Mouse (Mus musculus) heart, postnatal 0 days (tissue): Measurements from ENCODE around the gene Lypd3. TPM values are rescaled to one million over a fixed set of nuclear protein-coding genes. Genes with fewer than 3 reads are reported as not detected.

ENCODE experiments used
- ATAC-seq: fragments of 200-750 bp; cut with Nextera tagmentation; 2 replicates; pipeline ENCODE4 v1.8.0; 2017; ENCODE audit warnings: low read depth, moderate number of reproducible peaks, moderate library complexity; ENCODE audit not compliant: insufficient read depth
- DNase-seq: peaks from one replicate; pipeline ENCODE4 v3.0.0-alpha.2; 2016; ENCODE audit warnings: low spot score
- H3K27ac ChIP-seq: fragments of 300-500 bp; sonication (generic); 2 replicates; pipeline ENCODE4 v1.5.1; 2014; ENCODE audit warnings: low read depth, mild to moderate bottlenecking
- H3K27me3 ChIP-seq: fragments of 300-500 bp; sonication (generic); 2 replicates; pipeline ENCODE4 v1.6.1; 2014; ENCODE audit warnings: low read length, mixed read lengths; ENCODE audit not compliant: control insufficient read depth, insufficient read depth
- H3K36me3 ChIP-seq: fragments of 300-500 bp; sonication (generic); replicated peaks from 2 replicates; pipeline ENCODE4 v1.6.1; 2014; ENCODE audit warnings: low read length, mixed read lengths; ENCODE audit not compliant: control insufficient read depth, insufficient read depth
- H3K4me1 ChIP-seq: fragments of 300-500 bp; sonication (generic); 2 replicates; pipeline ENCODE4 v1.6.1; 2014; ENCODE audit warnings: antibody characterized with exemption; ENCODE audit not compliant: control insufficient read depth, insufficient read depth
- H3K4me2 ChIP-seq: fragments of 300-500 bp; sonication (generic); 2 replicates; pipeline ENCODE4 v1.6.1; 2014; ENCODE audit warnings: low read depth, mild to moderate bottlenecking, low read length, moderate library complexity
- H3K4me3 ChIP-seq: fragments of 300-500 bp; sonication (generic); 2 replicates; pipeline ENCODE4 v1.5.1; 2014; ENCODE audit warnings: low read depth, low read length
- H3K9ac ChIP-seq: fragments of 300-500 bp; sonication (generic); replicated peaks from 2 replicates; pipeline ENCODE4 v1.6.1; 2014; ENCODE audit warnings: low read depth, low read length, mixed read lengths
- H3K9me3 ChIP-seq: fragments of 300-500 bp; sonication (generic); replicated peaks from 2 replicates; pipeline ENCODE4 v1.6.1; 2016; ENCODE audit warnings: low read length; ENCODE audit not compliant: control insufficient read depth
- CTCF ChIP-seq: IDR thresholded peaks from 2 replicates; pipeline ENCODE4 v1.5.1; 2016; ENCODE audit warnings: antibody characterized with exemption, control low read depth, low read depth
- EP300 ChIP-seq: IDR thresholded peaks from 2 replicates; pipeline ENCODE4 v1.6.1; 2016; ENCODE audit warnings: antibody characterized with exemption, low read depth
- WGBS: fragments of 180-500 bp; shearing (Covaris S2); extraction: QIAGEN DNeasy Blood & Tissue Kit; methylation state at CpG from one replicate; pipeline ENCODE4 v1.1.7; 2014; 5-methylcytosine and 5-hydroxymethylcytosine counted together
- polyA plus RNA-seq: library from polyadenylated mRNA; unstranded; fragments of >200 nt; fragmentation: Nextera tagmentation; extraction: Ambion mirVana; gene quantifications from 2 replicates; pipeline ENCODE4 v1.2.1, GENCODE M21; 2015
- total RNA-seq: library from RNA; depleted of rRNA; stranded (reverse); fragments of >200 nt; gene quantifications from 2 replicates; pipeline ENCODE4 v1.2.3, GENCODE M21; 2014; ENCODE audit warnings: low replicate concordance

The Lypd3 gene
- total and polyA plus RNA-seq, 2 experiments from 2014 or later: not detected

GRCm38 (mm10) chr7:24598121-24598520 lies 38.2 kb upstream of the Lypd3 start:
- no peak overlapping the region for H3K9ac ChIP-seq
- no peak for ATAC-seq
- TF ChIP-seq EP300: no peak

GRCm38 (mm10) chr7:24599211-24600067 lies 36.9 kb upstream of the Lypd3 start:
- H3K4me1 ChIP-seq: no peaks in the 10 kb centered on the region
- H3K36me3 ChIP-seq: no peaks in the 10 kb centered on the region; the same call in 1 of the 2 replicates
- H3K9ac ChIP-seq: no peak overlapping the region
- H3K9me3 ChIP-seq: no peaks in the 10 kb centered on the region
- ATAC-seq (no peak), DNase-seq (no peak)
- no peak overlapping the region for H3K4me3 ChIP-seq
- H3K4me2 ChIP-seq: no peak overlapping the region
- H3K27ac ChIP-seq: no peak overlapping the region
- H3K27me3 ChIP-seq: no peaks in the 10 kb centered on the region
- TF ChIP-seq EP300 (no peak), CTCF (no peak)
- WGBS: 67% methylated on average over 15 of the region's 15 CpGs

More at GRCm38 (mm10) chr7:24598121-24598520, 38.2 kb upstream of the Lypd3 start:
- Histone ChIP-seq H3K27me3 (no peaks in the 10 kb centered on the region), H3K4me2 (no peak overlapping the region), H3K36me3 (no peaks in the 10 kb centered on the region), H3K4me1 (peaks cover 5% of the 10 kb centered on the region; the same call in 1 of the 2 replicates), H3K4me3 (no peak overlapping the region), H3K9me3 (no peaks in the 10 kb centered on the region), H3K27ac (no peak overlapping the region)
- DNase-seq: no peak
- WGBS: 74% methylated on average over 4 of the region's 4 CpGs

DNA sequence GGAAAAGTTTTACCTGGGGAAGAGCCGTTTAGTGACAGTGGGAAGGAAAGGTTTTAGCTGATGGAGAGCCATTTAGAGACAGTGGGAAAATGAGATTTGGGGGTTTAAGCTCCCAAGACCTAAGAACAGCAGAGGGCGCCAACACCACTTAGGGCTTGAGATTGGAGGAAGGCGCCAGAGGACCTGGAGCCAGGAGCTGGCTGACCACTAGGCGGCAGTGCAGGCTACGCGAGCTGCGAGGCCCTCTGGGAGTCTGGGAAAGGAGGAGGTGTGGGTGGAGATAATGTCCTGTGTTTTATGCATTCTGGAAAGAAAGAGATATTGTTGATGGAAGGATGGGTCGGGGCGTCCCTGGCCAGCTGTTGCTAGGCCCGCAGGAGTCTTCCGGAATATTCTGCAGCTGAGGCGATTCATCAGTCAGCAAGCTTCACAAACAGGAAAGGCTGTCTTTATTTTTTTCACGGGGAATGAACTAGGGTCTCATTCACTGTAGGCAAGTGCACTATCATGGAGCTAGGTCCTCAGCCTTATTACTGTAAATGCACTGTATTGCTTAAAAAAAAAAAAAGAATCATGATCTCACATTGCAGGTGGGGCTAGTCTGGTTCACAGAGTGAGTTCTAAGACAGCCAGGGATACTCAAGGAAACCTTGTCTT lies 35.3 kb upstream of the Lypd3 start:
- TF ChIP-seq CTCF (peak; percentile 100), EP300 (no peak)
- H3K36me3 ChIP-seq: no peaks in the 10 kb centered on the region; the same call in 1 of the 2 replicates
- DNase-seq: peak; percentile 92
- H3K4me3 ChIP-seq: no peak overlapping the region
- no peaks in the 10 kb centered on the region for H3K4me1 ChIP-seq
- H3K27ac ChIP-seq: no peak overlapping the region
- H3K4me2 ChIP-seq: no peak overlapping the region
- H3K9ac ChIP-seq: no peak overlapping the region
- ATAC-seq: peak; percentile 94
- H3K27me3 ChIP-seq: no peaks in the 10 kb centered on the region
- 6% methylated on average over 13 of the region's 13 CpGs for WGBS
- H3K9me3 ChIP-seq: no peaks in the 10 kb centered on the region

- Histone ChIP-seq H3K9ac (no peak overlapping the region), H3K27ac (no peak overlapping the region), H3K4me2 (no peak overlapping the region), H3K9me3 (no peaks in the 10 kb centered on the region), H3K36me3 (no peaks in the 10 kb centered on the region; the same call in 1 of the 2 replicates), H3K4me1 (no peaks in the 10 kb centered on the region), H3K27me3 (peaks cover 13% of the 10 kb centered on the region), H3K4me3 (no peak overlapping the region)
- DNase-seq: no peak
- TF ChIP-seq EP300 (no peak), CTCF (no peak)
- 88% methylated on average over 7 of the region's 7 CpGs for WGBS
- no peak for ATAC-seq
Measured at GRCm38 (mm10) chr7:24605561-24605960, 30.8 kb upstream of the Lypd3 start.

DNA sequence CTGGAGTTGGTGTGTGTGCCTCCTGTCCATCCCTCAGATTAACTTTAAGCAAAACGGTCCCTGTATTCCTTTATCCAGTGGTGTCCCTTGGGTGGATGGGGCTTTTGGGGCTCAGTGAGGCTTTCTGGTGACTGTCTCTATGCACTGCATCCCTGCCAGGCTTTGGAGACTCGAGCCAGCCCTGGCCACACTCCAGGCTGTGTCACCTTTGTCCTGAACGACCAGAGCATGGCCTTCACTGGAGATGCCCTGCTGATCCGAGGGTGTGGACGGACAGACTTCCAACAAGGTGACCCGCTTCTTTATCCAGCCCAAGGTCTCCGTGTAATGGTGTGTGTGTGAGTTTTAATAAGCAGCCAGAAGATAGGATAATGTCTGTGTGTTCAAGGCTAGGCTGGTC lies 30.3 kb upstream of the Lypd3 start:
- no peak overlapping the region for H3K27ac ChIP-seq
- H3K9me3 ChIP-seq: no peaks in the 10 kb centered on the region
- DNase-seq (no peak), ATAC-seq (no peak)
- no peak overlapping the region for H3K4me3 ChIP-seq
- WGBS: 69% methylated on average over 7 of the region's 7 CpGs
- H3K4me2 ChIP-seq: no peak overlapping the region
- no peaks in the 10 kb centered on the region; the same call in 1 of the 2 replicates for H3K36me3 ChIP-seq
- no peak overlapping the region for H3K9ac ChIP-seq
- H3K27me3 ChIP-seq: peaks cover 17% of the 10 kb centered on the region
- H3K4me1 ChIP-seq: no peaks in the 10 kb centered on the region
- TF ChIP-seq CTCF: no peak
- TF ChIP-seq EP300: no peak
